Mouse (Mus musculus) stomach, postnatal 0 days (tissue): ENCODE results near the gene Ugt1a8. TPM values are rescaled to one million over a fixed set of nuclear protein-coding genes. Genes with fewer than 3 reads are reported as not detected.

Experiments used
- ATAC-seq: fragments of 200-750 bp; cut with Nextera tagmentation; 2 replicates; pipeline ENCODE4 v1.8.0; 2017; ENCODE audit not compliant: low FRiP score, low TSS enrichment
- DNase-seq: peaks from one replicate; pipeline ENCODE4 v3.0.0-alpha.2; 2016; ENCODE audit warnings: low spot score
- H3K27ac ChIP-seq: fragments of 300-500 bp; sonication (generic); replicated peaks from 2 replicates; pipeline ENCODE4 v1.5.1; 2014; ENCODE audit warnings: mild to moderate bottlenecking, control low read depth
- H3K27me3 ChIP-seq: fragments of 300-500 bp; sonication (generic); 2 replicates; pipeline ENCODE4 v1.6.1; 2014; ENCODE audit warnings: low read length; ENCODE audit not compliant: control insufficient read depth, insufficient read depth
- H3K36me3 ChIP-seq: fragments of 300-500 bp; sonication (generic); 2 replicates; pipeline ENCODE4 v1.6.1; 2014; ENCODE audit warnings: low read length, mixed read lengths; ENCODE audit not compliant: control insufficient read depth, insufficient read depth
- H3K4me1 ChIP-seq: fragments of 300-500 bp; sonication (generic); replicated peaks from 2 replicates; pipeline ENCODE4 v1.6.1; 2014; ENCODE audit warnings: antibody characterized with exemption; ENCODE audit not compliant: control insufficient read depth, insufficient read depth
- H3K4me2 ChIP-seq: fragments of 300-500 bp; sonication (generic); replicated peaks from 2 replicates; pipeline ENCODE4 v1.6.1; 2014; ENCODE audit warnings: low read depth, mild to moderate bottlenecking, control low read depth, moderate library complexity
- H3K4me3 ChIP-seq: fragments of 300-500 bp; sonication (generic); 2 replicates; pipeline ENCODE4 v1.5.1; 2014; ENCODE audit warnings: low read depth, low read length, control low read depth
- H3K9ac ChIP-seq: fragments of 300-500 bp; sonication (generic); 2 replicates; pipeline ENCODE4 v1.6.1; 2014; ENCODE audit warnings: mild to moderate bottlenecking, low read length, control low read depth, mixed read lengths
- H3K9me3 ChIP-seq: fragments of 300-500 bp; sonication (generic); 2 replicates; pipeline ENCODE4 v1.6.1; 2016; ENCODE audit warnings: low read length; ENCODE audit not compliant: control insufficient read depth
- CTCF ChIP-seq: IDR thresholded peaks from 2 replicates; pipeline ENCODE4 v1.5.1; 2016; ENCODE audit warnings: antibody characterized with exemption, low read depth, mild to moderate bottlenecking, moderate library complexity
- EP300 ChIP-seq: optimal IDR thresholded peaks from 2 replicates; pipeline ENCODE3; 2016; ENCODE audit warnings: antibody characterized with exemption
- WGBS: fragments of 180-500 bp; shearing (Covaris S2); extraction: QIAGEN DNeasy Blood & Tissue Kit; methylation state at CpG from one replicate; pipeline ENCODE4 v1.1.7; 2014; 5-methylcytosine and 5-hydroxymethylcytosine counted together
- polyA plus RNA-seq: library from polyadenylated mRNA; unstranded; fragments of >200 nt; fragmentation: Nextera tagmentation; extraction: Ambion mirVana; gene quantifications from 2 replicates; pipeline ENCODE4 v1.2.1, GENCODE M21; 2015

The Ugt1a8 gene
- polyA plus RNA-seq, 1 experiment from 2014 or later, result not detected

DNA sequence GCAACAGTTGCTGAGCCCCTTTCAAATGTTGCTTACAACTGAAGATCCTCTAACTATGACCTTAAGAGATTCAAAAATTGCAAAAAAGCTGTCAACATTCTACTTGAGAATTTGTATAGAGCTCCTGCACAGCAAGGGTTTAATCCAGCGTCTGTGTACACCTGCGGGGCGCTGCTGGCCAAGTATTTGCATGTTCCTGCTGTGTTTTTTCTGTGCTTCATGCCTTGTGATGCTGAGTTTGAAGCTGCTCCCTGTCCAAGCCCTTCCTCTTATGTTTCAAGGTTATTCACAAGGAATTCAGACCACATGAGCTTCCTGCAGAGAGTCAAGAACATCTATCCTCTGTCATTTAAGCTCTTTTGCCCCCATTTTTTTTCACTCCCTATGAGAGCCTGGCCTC is 104.5 kb downstream of the Ugt1a8 start:
- Histone ChIP-seq H3K9me3 (no peaks in the 10 kb centered on the region), H3K4me3 (no peak overlapping the region), H3K4me1 (no peaks in the 10 kb centered on the region), H3K36me3 (no peaks in the 10 kb centered on the region), H3K4me2 (no peak overlapping the region), H3K27me3 (no peaks in the 10 kb centered on the region), H3K9ac (no peak overlapping the region), H3K27ac (no peak overlapping the region)
- ATAC-seq (no peak), DNase-seq (no peak)
- WGBS, result 76% methylated on average over 3 of the region's 3 CpGs
- no peak for TF ChIP-seq CTCF

DNA sequence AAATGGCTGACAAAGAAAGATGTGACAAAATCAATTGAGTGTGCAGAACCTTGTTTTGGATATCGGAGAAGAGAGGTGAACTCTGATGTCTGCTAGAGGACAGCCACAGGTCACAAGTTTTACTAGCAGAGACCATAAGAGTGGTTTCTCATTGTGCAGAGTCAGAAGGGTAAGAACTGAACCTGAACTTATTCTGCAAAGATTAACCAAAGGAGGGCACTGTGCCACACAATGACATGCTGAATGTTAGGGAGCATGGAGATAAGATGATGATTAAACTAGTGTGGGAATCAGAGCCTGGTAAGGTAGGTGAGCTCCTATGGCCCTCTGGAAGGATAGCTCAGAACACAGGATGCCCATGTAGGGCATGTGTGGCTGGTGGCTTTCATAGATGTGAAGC is 108.1 kb downstream of the Ugt1a8 start:
- Histone ChIP-seq H3K9me3 (no peaks in the 10 kb centered on the region), H3K27ac (no peak overlapping the region), H3K9ac (no peak overlapping the region), H3K36me3 (no peaks in the 10 kb centered on the region), H3K4me2 (no peak overlapping the region), H3K4me1 (no peaks in the 10 kb centered on the region), H3K4me3 (no peak overlapping the region), H3K27me3 (no peaks in the 10 kb centered on the region)
- no peak for DNase-seq
- 91% methylated on average over 1 of the region's 1 CpGs for WGBS
- ATAC-seq, result no peak
- TF ChIP-seq CTCF (no peak), EP300 (no peak)

DNA sequence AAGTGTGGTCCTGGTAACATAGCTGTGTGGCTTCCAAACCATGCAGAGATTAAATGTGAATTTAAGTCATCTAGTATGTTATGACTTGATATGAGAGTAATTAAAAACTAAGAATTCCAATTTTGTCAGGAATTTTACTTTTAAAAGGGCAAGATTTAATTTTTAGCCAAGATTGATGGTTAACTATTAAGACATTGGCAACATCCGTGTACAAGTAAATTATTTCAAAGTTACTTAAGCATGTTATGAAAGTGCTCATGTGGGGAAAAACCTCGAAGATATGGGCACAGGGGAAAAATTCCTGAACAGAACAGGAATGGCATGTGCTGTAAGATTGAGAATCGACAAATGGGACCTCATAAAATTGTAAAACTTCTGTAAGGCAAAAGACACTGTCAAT is 109.8 kb downstream of the Ugt1a8 start:
- Histone ChIP-seq H3K4me1 (no peaks in the 10 kb centered on the region), H3K27me3 (no peaks in the 10 kb centered on the region), H3K27ac (no peak overlapping the region), H3K4me3 (no peak overlapping the region), H3K9me3 (no peaks in the 10 kb centered on the region), H3K9ac (no peak overlapping the region), H3K36me3 (no peaks in the 10 kb centered on the region), H3K4me2 (no peak overlapping the region)
- ATAC-seq, result no peak
- no peak for TF ChIP-seq EP300
- TF ChIP-seq CTCF, result no peak
- no peak for DNase-seq
- 66% methylated on average over 3 of the region's 3 CpGs for WGBS

DNA sequence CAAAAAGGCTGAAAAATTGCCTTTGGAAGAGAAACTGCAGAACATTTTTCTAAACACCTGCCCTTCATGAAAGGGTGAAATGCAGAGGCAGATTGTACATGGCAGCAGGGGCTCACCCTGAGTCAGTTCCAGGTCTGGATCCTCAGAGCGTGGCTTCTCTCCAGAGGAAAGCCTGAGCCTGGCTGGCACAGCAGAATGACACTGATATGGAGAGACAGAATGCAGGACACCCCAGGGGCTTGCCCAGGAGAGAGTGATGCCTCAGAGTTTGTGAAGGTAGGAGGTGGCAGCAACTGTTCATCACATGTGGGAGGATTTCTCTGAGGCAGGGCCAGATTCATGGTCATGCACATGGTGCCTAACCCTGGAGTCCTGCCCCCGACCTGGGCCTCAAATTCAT is 112.4 kb downstream of the Ugt1a8 start:
- TF ChIP-seq CTCF (no peak), EP300 (no peak)
- H3K9ac ChIP-seq, result no peak overlapping the region
- H3K36me3 ChIP-seq, result no peaks in the 10 kb centered on the region
- ATAC-seq (no peak), DNase-seq (no peak)
- H3K27me3 ChIP-seq, result no peaks in the 10 kb centered on the region
- no peak overlapping the region for H3K4me2 ChIP-seq
- no peaks in the 10 kb centered on the region for H3K4me1 ChIP-seq
- no peak overlapping the region for H3K27ac ChIP-seq
- H3K4me3 ChIP-seq, result no peak overlapping the region
- 62% methylated on average over 2 of the region's 2 CpGs for WGBS
- H3K9me3 ChIP-seq, result no peaks in the 10 kb centered on the region

DNA sequence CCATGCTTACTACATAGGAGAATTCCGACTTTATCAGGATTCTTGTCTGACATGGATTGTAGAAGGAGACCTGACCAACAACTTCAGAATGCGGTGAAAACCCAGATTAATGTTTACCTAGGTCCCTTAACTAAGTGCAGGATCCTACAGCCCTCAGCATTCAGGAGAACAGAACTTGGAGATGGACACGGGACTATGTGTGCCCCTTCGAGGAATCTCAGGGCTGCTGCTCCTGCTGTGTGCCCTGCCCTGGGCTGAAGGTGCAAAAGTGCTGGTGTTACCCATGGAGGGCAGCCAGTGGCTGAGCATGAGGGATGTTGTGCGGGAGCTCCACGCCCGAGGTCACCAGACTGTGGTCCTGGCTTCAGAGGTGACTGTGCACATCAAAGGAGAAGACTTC is 112.8 kb downstream of the Ugt1a8 start, which contains the start of gene Ugt1a2:
Gene Ugt1a2 (plus strand): TSS at position 146 of the 400 bp plus-strand sequence.
- no peak within 1 kb of the TSS for H3K4me2 ChIP-seq
- H3K27ac ChIP-seq, result no peak within 1 kb of the TSS
- no peak within 1 kb of the TSS for H3K4me3 ChIP-seq
- H3K9ac ChIP-seq, result no peak within 1 kb of the TSS
- no peak for ATAC-seq
- no peak for DNase-seq
- no peaks in the 10 kb centered on the region for H3K4me1 ChIP-seq
- 62% methylated on average over 7 of the region's 7 CpGs for WGBS
- no peaks in the 10 kb centered on the region for H3K9me3 ChIP-seq
- H3K27me3 ChIP-seq, result no peaks in the 10 kb centered on the region
- TF ChIP-seq EP300 (no peak), CTCF (no peak)
- no peaks in the 10 kb centered on the region for H3K36me3 ChIP-seq

DNA sequence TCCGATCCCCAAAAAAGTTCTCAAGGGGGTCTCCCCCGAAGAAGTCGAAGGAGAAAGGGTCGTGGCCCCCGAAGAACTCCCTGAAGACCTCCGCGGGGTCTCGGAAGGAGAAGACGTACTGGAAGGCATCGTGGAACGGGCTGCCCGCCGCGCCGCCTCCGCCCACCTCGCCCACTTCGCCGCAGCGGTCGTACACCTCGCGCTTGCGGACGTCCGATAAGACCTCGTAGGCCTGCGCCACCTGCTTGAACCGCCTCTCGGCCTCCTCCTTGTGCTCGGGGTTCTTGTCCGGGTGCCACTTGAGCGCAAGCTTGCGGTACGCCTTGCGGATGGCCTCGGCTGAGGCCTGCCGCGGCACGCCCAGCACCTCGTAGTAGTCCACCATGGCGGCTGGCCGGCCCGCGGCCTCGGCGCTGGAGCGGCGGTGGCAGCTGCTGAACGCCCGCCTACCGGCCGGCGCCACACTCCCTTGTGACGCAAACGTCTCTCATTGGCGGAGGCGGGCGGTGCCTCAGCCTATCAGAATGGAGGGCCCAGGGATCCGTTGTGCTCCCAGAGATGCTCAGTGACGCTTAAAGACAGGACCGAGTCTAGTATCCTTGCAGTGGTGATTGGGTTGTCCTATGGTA is 117.8 kb downstream of the Ugt1a8 start, which contains the start of gene Dnajb3:
Gene Dnajb3 (minus strand): TSS at position 489 of the 629 bp plus-strand sequence.
- TF ChIP-seq CTCF, result no peak
- TF ChIP-seq EP300, result no peak
- DNase-seq, result peak; percentile 77
- Histone ChIP-seq H3K9ac (peak within 1 kb of the TSS; percentile 59), H3K4me2 (peak within 1 kb of the TSS; percentile 59), H3K4me3 (peak within 1 kb of the TSS; percentile 25), H3K27ac (no peak within 1 kb of the TSS), H3K9me3 (no peaks in the 10 kb centered on the region), H3K27me3 (no peaks in the 10 kb centered on the region), H3K4me1 (no peaks in the 10 kb centered on the region), H3K36me3 (no peaks in the 10 kb centered on the region)
- ATAC-seq, result peak; percentile 91
- 9% methylated on average over 60 of the region's 62 CpGs for WGBS
